In genomic region chrX:36434993-36435392, GRCm38 (mm10) we compare ENCODE assay signal across 8 mouse cellular contexts. TPM values are rescaled to one million over a fixed set of nuclear protein-coding genes. Genes with fewer than 3 reads are reported as not detected.
DNase-seq lines count a peak whose midpoint lies in the region; TF ChIP-seq lines count a peak whose summit lies in the region.
"Had no signal": no experiment of that assay in that cellular context is flagged by ENCODE, and none has a peak within 500 bp of the region (broad histone marks: within the 10 kb centered on the region; RNA-seq: fewer than 3 reads in every experiment).

No protein-coding gene starts in this region.

- DNase-seq in kidney, adult 2 months, result no peak
- no peak for DNase-seq in kidney, adult 8-10 months
- peak; percentile 1 to 3 for DNase-seq in right cerebral cortex, adult 2 months (ENCODE audit: low spot score in 2 of 2)
- DNase-seq in right cerebral cortex, postnatal 14 days, result no peak
- peak; percentile 45 for DNase-seq in ZHBTc4 (ENCODE audit: low read depth, low spot score)
- DNase-seq in naive thymus-derived CD4-positive, alpha-beta T cell, adult 2 months (ENCODE audit: low read depth), result peak; percentile 9
- no peak for DNase-seq in heart, adult 11 months
- DNase-seq: cerebellum, adult 9-11 months had no signal

- no peaks in the 10 kb centered on the region for H3K4me1 ChIP-seq in kidney, adult 2 months (ENCODE audit: control insufficient read depth, insufficient read depth, low read length)

- H3K27ac ChIP-seq in kidney, adult 2 months (ENCODE audit: insufficient read depth, low read depth, low read length), result no peak overlapping the region

- 41% methylated on average over 6 of the region's 6 CpGs for WGBS in kidney, adult 2 months

- TF ChIP-seq POLR2A in kidney, adult 2 months (IDR thresholded peaks at IDR 0.05; ENCODE audit: low read depth, low read length), result no peak

- H3K36me3 ChIP-seq in kidney, adult 2 months (ENCODE audit: control insufficient read depth, insufficient read depth, low read length), result no peaks in the 10 kb centered on the region

- no peak overlapping the region for H3K4me3 ChIP-seq in kidney, adult 2 months (ENCODE audit: insufficient read depth, low read depth, low read length)

- 0 out of 2 replicates have a peak, but pooled peaks have one; percentile 6 for TF ChIP-seq CTCF in kidney, adult 2 months (conservative IDR thresholded peaks at IDR 0.05; ENCODE audit: insufficient read depth, insufficient read length, low read depth, low read length)

- no peaks in the 10 kb centered on the region for H3K27me3 ChIP-seq in kidney, adult 2 months (replicated peaks; ENCODE audit: control insufficient read depth, insufficient read depth, low read length)

RNA-seq across cellular contexts. Expression of gene Gm6268, which starts 33.9 kb away (rescaled TPM):
- not detected in 2 replicates for polyA plus RNA-seq in kidney, adult 2 months (2012; rRNA removed)

RNA-seq across cellular contexts. Expression of gene Gm14569, which starts 56.6 kb away (rescaled TPM):
- not detected in 2 replicates for polyA plus RNA-seq in kidney, adult 2 months (2012; rRNA removed)

Comparison
In these comparisons a context has a peak if more than half of its experiments do, and no peak if none do; other contexts are left out.
1. DNase-seq: peak in right cerebral cortex, adult 2 months (2 of 2), ZHBTc4 (single experiment) and naive thymus-derived CD4-positive, alpha-beta T cell, adult 2 months (single experiment); none in kidney, adult 2 months (single experiment), kidney, adult 8-10 months (0 of 2), right cerebral cortex, postnatal 14 days (single experiment) and heart, adult 11 months (single experiment).